Mouse (Mus musculus) liver, postnatal 0 days (tissue): ENCODE results near the gene Trmt2a. TPM values are rescaled to one million over a fixed set of nuclear protein-coding genes. Genes with fewer than 3 reads are reported as not detected.

Source experiments
- ATAC-seq: fragments of 200-750 bp; cut with Nextera tagmentation; 2 replicates; pipeline ENCODE4 v1.8.0; 2017; ENCODE audit warnings: mild to moderate bottlenecking, moderate library complexity
- DNase-seq: peaks from one replicate; pipeline ENCODE4 v3.0.0-alpha.2; 2016
- H3K27ac ChIP-seq: fragments of 300-500 bp; sonication (generic); 2 replicates; pipeline ENCODE4 v1.5.1; 2014; ENCODE audit warnings: antibody characterized with exemption, moderate library complexity, mild to moderate bottlenecking, low read depth
- H3K27me3 ChIP-seq: fragments of 300-500 bp; sonication (generic); 2 replicates; pipeline ENCODE4 v1.6.1; 2014; ENCODE audit warnings: low read length, control low read depth, mixed read lengths; ENCODE audit not compliant: insufficient read depth
- H3K36me3 ChIP-seq: fragments of 300-500 bp; sonication (generic); replicated peaks from 2 replicates; pipeline ENCODE4 v1.6.1; 2014; ENCODE audit warnings: mild to moderate bottlenecking, control low read depth, low read length, moderate library complexity, mixed read lengths; ENCODE audit not compliant: insufficient read depth
- H3K4me1 ChIP-seq: fragments of 300-500 bp; sonication (generic); 2 replicates; pipeline ENCODE4 v1.6.1; 2014; ENCODE audit warnings: antibody characterized with exemption, mild to moderate bottlenecking, control low read depth; ENCODE audit not compliant: insufficient read depth
- H3K4me2 ChIP-seq: fragments of 300-500 bp; sonication (generic); 2 replicates; pipeline ENCODE4 v1.6.1; 2014; ENCODE audit warnings: low read depth, mild to moderate bottlenecking, low read length, moderate library complexity, mixed read lengths
- H3K4me3 ChIP-seq: fragments of 300-500 bp; sonication (generic); 2 replicates; pipeline ENCODE4 v1.5.1; 2014; ENCODE audit warnings: low read depth, low read length
- H3K9ac ChIP-seq: fragments of 300-500 bp; sonication (generic); replicated peaks from 2 replicates; pipeline ENCODE4 v1.6.1; 2014; ENCODE audit warnings: mild to moderate bottlenecking, moderate library complexity
- H3K9me3 ChIP-seq: fragments of 300-500 bp; sonication (generic); 2 replicates; pipeline ENCODE4 v1.6.1; 2016; ENCODE audit warnings: mild to moderate bottlenecking, control low read depth, low read length, mixed read lengths
- CTCF ChIP-seq: sonication (generic); IDR thresholded peaks from 2 replicates; pipeline ENCODE4 v1.5.1; 2016; ENCODE audit warnings: antibody characterized with exemption, low read depth
- EP300 ChIP-seq: IDR thresholded peaks from 2 replicates; pipeline ENCODE4 v1.6.1; 2016; ENCODE audit warnings: antibody characterized with exemption, low read depth, mild to moderate bottlenecking
- WGBS: fragments of 180-500 bp; shearing (Covaris S2); extraction: QIAGEN DNeasy Blood & Tissue Kit; methylation state at CpG from one replicate; pipeline ENCODE4 v1.1.7; 2014; ENCODE audit not compliant: insufficient replicate concordance; 5-methylcytosine and 5-hydroxymethylcytosine counted together
- polyA plus RNA-seq: library from polyadenylated mRNA; unstranded; fragments of >200 nt; fragmentation: Nextera tagmentation; extraction: Ambion mirVana; gene quantifications from 2 replicates; pipeline ENCODE4 v1.2.1, GENCODE M21; 2015

Trmt2a gene
- polyA plus RNA-seq, 1 experiment from 2014 or later, result 22.9 TPM

DNA sequence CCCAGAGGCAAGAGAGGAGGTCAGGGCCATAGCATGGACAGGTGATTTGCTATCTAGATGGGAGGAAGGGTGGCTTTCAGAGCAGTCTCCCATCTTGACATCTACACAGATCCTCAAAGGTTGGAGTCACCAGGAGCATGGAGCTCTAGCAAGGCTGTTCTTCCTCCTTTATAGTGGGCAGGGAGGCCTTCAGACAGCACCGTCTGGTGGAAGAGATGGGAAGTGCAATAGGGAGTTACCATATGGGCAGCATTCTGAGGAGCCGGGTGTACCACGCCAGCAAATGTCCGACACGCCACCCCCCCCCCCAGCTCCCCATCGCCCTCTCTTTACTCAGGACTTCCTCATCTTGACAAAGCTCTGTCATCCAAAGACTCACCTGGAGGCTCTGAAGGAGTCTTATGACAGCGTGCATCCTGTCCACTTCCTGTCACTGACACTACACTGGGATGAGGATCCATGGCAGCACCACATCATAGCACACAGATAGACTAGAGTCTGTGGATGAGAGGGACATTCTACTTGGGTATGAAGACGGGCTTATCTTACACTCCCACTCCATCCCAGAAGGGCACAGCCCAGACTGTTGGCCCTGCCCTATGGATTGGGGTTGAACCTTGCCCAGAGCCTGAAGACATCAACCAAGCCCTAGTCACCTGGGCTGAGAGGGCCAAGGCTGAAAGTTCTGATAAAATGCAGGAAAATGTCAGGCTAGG, 37.6 kb upstream of the Trmt2a start:
- WGBS, result 11% methylated on average over 7 of the region's 8 CpGs
- Histone ChIP-seq H3K27me3 (no peaks in the 10 kb centered on the region), H3K27ac (no peak overlapping the region), H3K9ac (no peak overlapping the region), H3K4me3 (no peak overlapping the region), H3K36me3 (no peaks in the 10 kb centered on the region), H3K4me2 (no peak overlapping the region), H3K4me1 (no peaks in the 10 kb centered on the region), H3K9me3 (no peaks in the 10 kb centered on the region)
- ATAC-seq (peak; percentile 57; the same call in 1 of the 2 replicates), DNase-seq (peak; percentile 72)
- peak; percentile 90 for TF ChIP-seq CTCF
- no peak for TF ChIP-seq EP300

GRCm38 (mm10) chr16:18211417-18212171, 36.9 kb upstream of the Trmt2a start:
- H3K27ac ChIP-seq, result no peak overlapping the region
- H3K9me3 ChIP-seq, result no peaks in the 10 kb centered on the region
- no peak overlapping the region for H3K9ac ChIP-seq
- ATAC-seq, result peak; percentile 45; the same call in 1 of the 2 replicates
- no peaks in the 10 kb centered on the region for H3K27me3 ChIP-seq
- WGBS, result 39% methylated on average over 10 of the region's 10 CpGs
- H3K36me3 ChIP-seq, result no peaks in the 10 kb centered on the region
- no peak overlapping the region for H3K4me2 ChIP-seq
- H3K4me3 ChIP-seq, result no peak overlapping the region
- H3K4me1 ChIP-seq, result no peaks in the 10 kb centered on the region
- DNase-seq, result peak; percentile 87
- no peak for TF ChIP-seq EP300
- TF ChIP-seq CTCF, result peak; percentile 96

- WGBS, result 62% methylated on average over 6 of the region's 6 CpGs
- no peak for ATAC-seq
These were observed 34.8 kb upstream of the Trmt2a start for GRCm38 (mm10) chr16:18213689-18214088.

DNA sequence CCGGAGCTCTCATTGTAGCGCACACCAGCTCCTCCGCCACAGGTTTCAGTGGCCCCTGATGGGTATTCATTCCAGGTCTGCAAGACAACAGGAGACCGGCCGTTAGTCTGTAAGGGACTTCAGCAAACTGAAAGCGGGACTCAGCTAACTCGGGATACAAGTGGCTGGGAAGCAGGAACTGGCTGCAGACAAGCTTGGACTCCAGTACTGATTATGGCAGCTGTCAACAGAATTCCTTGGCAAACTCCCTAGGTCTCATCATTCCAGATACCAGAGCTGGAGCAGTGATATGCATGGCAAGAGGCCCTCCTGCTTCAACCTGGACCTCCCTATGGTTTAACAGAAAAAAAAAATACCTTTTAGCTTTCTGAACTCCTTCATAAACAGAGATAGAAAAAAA, 33.6 kb upstream of the Trmt2a start:
- H3K4me1 ChIP-seq, result peaks cover 2% of the 10 kb centered on the region
- H3K36me3 ChIP-seq, result no peaks in the 10 kb centered on the region
- TF ChIP-seq EP300 (no peak), CTCF (no peak)
- DNase-seq (no peak), ATAC-seq (no peak)
- WGBS, result 79% methylated on average over 7 of the region's 7 CpGs
- H3K4me2 ChIP-seq, result no peak overlapping the region
- no peak overlapping the region for H3K9ac ChIP-seq
- H3K9me3 ChIP-seq, result no peaks in the 10 kb centered on the region
- H3K27me3 ChIP-seq, result no peaks in the 10 kb centered on the region
- no peak overlapping the region for H3K27ac ChIP-seq
- no peak overlapping the region for H3K4me3 ChIP-seq

More at GRCm38 (mm10) chr16:18213689-18214088, 34.8 kb upstream of the Trmt2a start:
- Histone ChIP-seq H3K4me1 (no peaks in the 10 kb centered on the region), H3K9me3 (no peaks in the 10 kb centered on the region), H3K4me2 (no peak overlapping the region), H3K36me3 (no peaks in the 10 kb centered on the region), H3K27ac (no peak overlapping the region), H3K4me3 (no peak overlapping the region), H3K27me3 (no peaks in the 10 kb centered on the region), H3K9ac (no peak overlapping the region)
- TF ChIP-seq CTCF (no peak), EP300 (no peak)
- DNase-seq, result no peak

- Histone ChIP-seq H3K36me3 (no peaks in the 10 kb centered on the region), H3K4me3 (no peak within 1 kb of the TSS), H3K27me3 (no peaks in the 10 kb centered on the region), H3K9ac (no peak within 1 kb of the TSS), H3K9me3 (no peaks in the 10 kb centered on the region), H3K4me2 (no peak within 1 kb of the TSS), H3K27ac (no peak within 1 kb of the TSS), H3K4me1 (peaks cover 8% of the 10 kb centered on the region)
- ATAC-seq (no peak), DNase-seq (no peak)
- TF ChIP-seq EP300 (no peak), CTCF (no peak)
- WGBS, result 83% methylated on average over 4 of the region's 4 CpGs
These were observed 30.9 kb upstream of the Trmt2a start, which contains the start of gene Ccdc188 for GRCm38 (mm10) chr16:18217579-18217978. TSS of gene Ccdc188 (plus strand) at chr16:18217879.

- no peaks in the 10 kb centered on the region for H3K9me3 ChIP-seq
- DNase-seq (no peak), ATAC-seq (no peak)
- 78% methylated on average over 9 of the region's 9 CpGs for WGBS
- no peak overlapping the region for H3K4me3 ChIP-seq
- H3K4me2 ChIP-seq, result no peak overlapping the region
- TF ChIP-seq EP300 (no peak), CTCF (no peak)
- no peak overlapping the region for H3K27ac ChIP-seq
- no peak overlapping the region for H3K9ac ChIP-seq
- no peaks in the 10 kb centered on the region for H3K36me3 ChIP-seq
- no peaks in the 10 kb centered on the region for H3K27me3 ChIP-seq
- peaks cover 8% of the 10 kb centered on the region for H3K4me1 ChIP-seq
These were observed 29.9 kb upstream of the Trmt2a start for GRCm38 (mm10) chr16:18218580-18218996.
